Mouse (Mus musculus): ENCODE results near the gene Mtx1. TPM values are rescaled to one million over a fixed set of nuclear protein-coding genes. Genes with fewer than 3 reads are reported as not detected.
"Not testable (repeated sequence)": the region's sequence is repeated elsewhere in the genome, so short reads cannot be mapped to it uniquely, and the experiment has no call there.

The Mtx1 gene
- total RNA-seq, 1 experiment from 2014 or later, result 52.1 TPM

GRCm38 (mm10) chr3:89225918-89226317, 970 bp downstream of the Mtx1 start:
- ATAC-seq (replicated peaks in 1 of 2; ENCODE audit: insufficient read depth in 1 of 2, low FRiP score in 2 of 2, low TSS enrichment in 1 of 2, low read depth in 1 of 2, poor library complexity in 2 of 2, severe bottlenecking in 2 of 2), result no peak

- no peak for ATAC-seq (replicated peaks in 1 of 2; ENCODE audit: insufficient read depth in 1 of 2, low FRiP score in 2 of 2, low TSS enrichment in 1 of 2, low read depth in 1 of 2, poor library complexity in 2 of 2, severe bottlenecking in 2 of 2)
Observed at GRCm38 (mm10) chr3:89225321-89225815, 1.5 kb downstream of the Mtx1 start.

- ATAC-seq (replicated peaks in 1 of 2; ENCODE audit: insufficient read depth in 1 of 2, low FRiP score in 2 of 2, low TSS enrichment in 1 of 2, low read depth in 1 of 2, poor library complexity in 2 of 2, severe bottlenecking in 2 of 2), result no peak
Observed at GRCm38 (mm10) chr3:89224796-89225195, 2.1 kb downstream of the Mtx1 start.

- ATAC-seq (replicated peaks in 1 of 2; ENCODE audit: insufficient read depth in 1 of 2, low FRiP score in 2 of 2, low TSS enrichment in 1 of 2, low read depth in 1 of 2, poor library complexity in 2 of 2, severe bottlenecking in 2 of 2), result no peak
Observed at GRCm38 (mm10) chr3:89221167-89221566, 5.7 kb downstream of the Mtx1 start.

GRCm38 (mm10) chr3:89219546-89219945, 7.3 kb downstream of the Mtx1 start:
- ATAC-seq (replicated peaks in 1 of 2; ENCODE audit: insufficient read depth in 1 of 2, low FRiP score in 2 of 2, low TSS enrichment in 1 of 2, low read depth in 1 of 2, poor library complexity in 2 of 2, severe bottlenecking in 2 of 2), result no peak

- no peak for ATAC-seq (replicated peaks in 1 of 2; ENCODE audit: insufficient read depth in 1 of 2, low FRiP score in 2 of 2, low TSS enrichment in 1 of 2, low read depth in 1 of 2, poor library complexity in 2 of 2, severe bottlenecking in 2 of 2)
Observed at GRCm38 (mm10) chr3:89218271-89218670, 8.6 kb downstream of the Mtx1 start.

GRCm38 (mm10) chr3:89216407-89216806, 10.5 kb downstream of the Mtx1 start:
- not testable (repeated sequence) for ATAC-seq (replicated peaks in 1 of 2; ENCODE audit: insufficient read depth in 1 of 2, low FRiP score in 2 of 2, low TSS enrichment in 1 of 2, low read depth in 1 of 2, poor library complexity in 2 of 2, severe bottlenecking in 2 of 2)

- peak; percentile 63 to 66 for ATAC-seq (replicated peaks in 1 of 2; ENCODE audit: insufficient read depth in 1 of 2, low FRiP score in 2 of 2, low TSS enrichment in 1 of 2, low read depth in 1 of 2, poor library complexity in 2 of 2, severe bottlenecking in 2 of 2)
Observed at GRCm38 (mm10) chr3:89215853-89216252, 11.0 kb downstream of the Mtx1 start.

GRCm38 (mm10) chr3:89214681-89215411, 12.0 kb downstream of the Mtx1 start, which contains the start of gene Thbs3:
Thbs3 (plus strand) TSS chr3:89215180.
- ATAC-seq (replicated peaks in 1 of 2; ENCODE audit: insufficient read depth in 1 of 2, low FRiP score in 2 of 2, low TSS enrichment in 1 of 2, low read depth in 1 of 2, poor library complexity in 2 of 2, severe bottlenecking in 2 of 2), result no peak

- peak; percentile 75 to 84 for ATAC-seq (replicated peaks in 1 of 2; ENCODE audit: insufficient read depth in 1 of 2, low FRiP score in 2 of 2, low TSS enrichment in 1 of 2, low read depth in 1 of 2, poor library complexity in 2 of 2, severe bottlenecking in 2 of 2)
Observed at GRCm38 (mm10) chr3:89213803-89214530, 12.9 kb downstream of the Mtx1 start.

- no peak for ATAC-seq (replicated peaks in 1 of 2; ENCODE audit: insufficient read depth in 1 of 2, low FRiP score in 2 of 2, low TSS enrichment in 1 of 2, low read depth in 1 of 2, poor library complexity in 2 of 2, severe bottlenecking in 2 of 2)
Observed at GRCm38 (mm10) chr3:89210731-89211130, 16.2 kb downstream of the Mtx1 start.

GRCm38 (mm10) chr3:89210162-89210561, 16.7 kb downstream of the Mtx1 start:
- no peak for ATAC-seq (replicated peaks in 1 of 2; ENCODE audit: insufficient read depth in 1 of 2, low FRiP score in 2 of 2, low TSS enrichment in 1 of 2, low read depth in 1 of 2, poor library complexity in 2 of 2, severe bottlenecking in 2 of 2)

- no peak for ATAC-seq (replicated peaks in 1 of 2; ENCODE audit: insufficient read depth in 1 of 2, low FRiP score in 2 of 2, low TSS enrichment in 1 of 2, low read depth in 1 of 2, poor library complexity in 2 of 2, severe bottlenecking in 2 of 2)
Observed at GRCm38 (mm10) chr3:89209731-89210130, 17.2 kb downstream of the Mtx1 start.

GRCm38 (mm10) chr3:89208736-89209135, 18.2 kb downstream of the Mtx1 start:
- ATAC-seq (replicated peaks in 1 of 2; ENCODE audit: insufficient read depth in 1 of 2, low FRiP score in 2 of 2, low TSS enrichment in 1 of 2, low read depth in 1 of 2, poor library complexity in 2 of 2, severe bottlenecking in 2 of 2), result no peak

GRCm38 (mm10) chr3:89208075-89208657, 18.7 kb downstream of the Mtx1 start:
- ATAC-seq (replicated peaks in 1 of 2; ENCODE audit: insufficient read depth in 1 of 2, low FRiP score in 2 of 2, low TSS enrichment in 1 of 2, low read depth in 1 of 2, poor library complexity in 2 of 2, severe bottlenecking in 2 of 2), result no peak

- no peak for ATAC-seq (replicated peaks in 1 of 2; ENCODE audit: insufficient read depth in 1 of 2, low FRiP score in 2 of 2, low TSS enrichment in 1 of 2, low read depth in 1 of 2, poor library complexity in 2 of 2, severe bottlenecking in 2 of 2)
Observed at GRCm38 (mm10) chr3:89206695-89207094, 20.2 kb downstream of the Mtx1 start.

GRCm38 (mm10) chr3:89206079-89206478, 20.8 kb downstream of the Mtx1 start:
- ATAC-seq (replicated peaks in 1 of 2; ENCODE audit: insufficient read depth in 1 of 2, low FRiP score in 2 of 2, low TSS enrichment in 1 of 2, low read depth in 1 of 2, poor library complexity in 2 of 2, severe bottlenecking in 2 of 2), result no peak

GRCm38 (mm10) chr3:89203142-89203514, 23.8 kb downstream of the Mtx1 start:
- no peak for ATAC-seq (replicated peaks in 1 of 2; ENCODE audit: insufficient read depth in 1 of 2, low FRiP score in 2 of 2, low TSS enrichment in 1 of 2, low read depth in 1 of 2, poor library complexity in 2 of 2, severe bottlenecking in 2 of 2)
